Mouse (Mus musculus) liver (tissue): ENCODE data around the gene Mical1.

ENCODE experiments used
- DNase-seq: peaks from one replicate; pipeline ENCODE4 v3.0.0-alpha.2; 2020; ENCODE audit warnings: mixed read lengths

Gene Mical1

DNA sequence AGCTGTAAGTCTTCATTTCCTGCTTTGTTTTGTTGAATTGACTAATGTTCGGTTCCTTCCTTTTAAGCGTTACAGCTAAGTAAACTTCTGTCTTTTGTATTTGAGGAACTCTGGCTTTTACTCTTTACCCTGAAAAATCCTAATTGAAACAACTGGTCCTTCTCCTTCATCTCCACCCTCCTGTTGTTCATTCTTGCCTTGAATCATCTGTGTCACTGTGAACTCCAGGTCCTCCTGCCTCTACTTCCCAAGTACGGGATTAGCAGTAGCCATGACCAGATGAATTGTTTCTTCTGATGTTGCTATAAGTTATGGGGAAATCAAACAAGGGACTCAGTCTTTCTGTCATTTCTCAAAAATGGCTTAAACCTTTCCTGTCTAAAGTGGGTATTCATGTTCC is 47.3 kb downstream of the Mical1 start:
- DNase-seq: no peak

DNA sequence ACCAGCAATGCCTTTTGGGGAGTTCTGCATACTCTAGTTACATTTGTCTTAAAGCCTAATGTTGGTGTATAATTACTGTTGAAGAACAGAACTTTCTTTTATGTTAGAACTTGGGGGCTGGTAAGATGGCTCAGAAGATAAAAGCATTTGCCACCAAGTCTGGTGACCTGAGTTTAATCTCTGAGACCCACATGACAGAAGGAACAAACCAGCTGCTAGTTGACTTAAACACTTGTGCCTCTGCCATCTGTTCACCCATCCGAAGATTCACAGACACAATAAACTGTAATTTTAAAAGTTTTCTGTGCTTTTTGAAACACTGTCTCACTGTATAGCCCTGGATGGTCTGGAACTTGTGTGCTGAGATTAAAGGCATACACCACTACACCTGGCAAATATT is 49.6 kb downstream of the Mical1 start:
- DNase-seq: no peak

DNA sequence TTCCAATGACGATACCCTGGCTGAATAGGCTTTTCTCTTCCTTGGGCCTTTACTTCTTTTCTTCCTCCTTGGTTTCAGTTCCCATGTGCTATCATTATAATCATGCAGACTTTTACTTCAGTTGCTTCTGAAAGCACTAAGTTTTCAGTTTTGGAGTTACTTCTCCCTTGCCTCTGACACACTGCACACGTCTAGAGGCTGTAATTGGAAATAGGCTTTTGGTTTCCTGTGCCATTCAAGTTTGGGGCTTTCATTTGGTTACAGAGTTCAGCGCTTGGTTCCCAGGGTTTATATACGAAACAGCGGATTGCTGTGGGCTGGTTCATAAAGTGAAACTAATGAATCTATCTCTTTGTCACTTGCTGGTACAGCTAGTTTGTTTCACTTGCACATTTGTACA is 53.9 kb downstream of the Mical1 start:
- no peak for DNase-seq

DNA sequence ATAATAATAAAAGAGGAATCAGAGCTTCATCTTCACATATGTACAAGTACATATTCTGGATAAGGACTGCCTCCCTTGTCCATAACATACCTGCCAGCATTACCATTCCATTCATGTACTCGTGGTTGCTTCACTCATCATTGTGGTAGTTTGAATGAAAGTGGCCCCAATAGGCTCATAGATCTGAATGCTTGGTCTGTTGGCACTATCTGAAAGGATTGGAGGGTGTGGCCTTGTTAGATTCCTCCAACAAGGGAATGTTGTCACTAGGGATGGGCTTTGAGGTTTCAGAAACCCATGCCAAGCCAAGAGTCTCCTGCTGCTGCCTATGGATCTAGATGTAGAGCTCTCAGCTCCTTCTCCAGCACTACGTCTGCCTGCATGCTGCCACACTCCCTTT is 59.9 kb downstream of the Mical1 start:
- no peak for DNase-seq
